Mouse (Mus musculus) bone marrow, adult 2 months (tissue): ENCODE results near the gene Pir.

ENCODE experiments used
- CTCF ChIP-seq: fragments of 200-500 bp; IDR thresholded peaks from 2 replicates; pipeline ENCODE4 v1.5.1; 2011; ENCODE audit warnings: low read length, control low read depth; ENCODE audit not compliant: control insufficient read depth, insufficient read depth
- POLR2A ChIP-seq: fragments of 200-500 bp; IDR thresholded peaks from 2 replicates; pipeline ENCODE4 v1.6.1; 2011; ENCODE audit warnings: low read depth, mild to moderate bottlenecking, control low read depth, low read length, borderline replicate concordance; ENCODE audit not compliant: control insufficient read depth

- TF ChIP-seq CTCF (no peak), POLR2A (no peak)
These were observed 148.8 kb downstream of the Pir start for GRCm38 (mm10) chrX:164418008-164418407.
